Mouse (Mus musculus) naive thymus-derived CD4-positive, alpha-beta T cell, adult 5 months (primary cell): Measurements from ENCODE around the gene Homer2. TPM values are rescaled to one million over a fixed set of nuclear protein-coding genes. Genes with fewer than 3 reads are reported as not detected.

Experiments
- polyA plus RNA-seq: library from polyadenylated mRNA; unstranded; fragments of 100-300 nt; shearing (Covaris generic); gene quantifications from one replicate; pipeline ENCODE4 v1.2.1, GENCODE M21; 2017

Homer2 gene
- polyA plus RNA-seq = 0.05 TPM

GRCm38 (mm10) chr7:81707471-81708140 lies at the start of gene Homer2:
Gene Homer2 (minus strand): TSS chr7:81707527.

DNA sequence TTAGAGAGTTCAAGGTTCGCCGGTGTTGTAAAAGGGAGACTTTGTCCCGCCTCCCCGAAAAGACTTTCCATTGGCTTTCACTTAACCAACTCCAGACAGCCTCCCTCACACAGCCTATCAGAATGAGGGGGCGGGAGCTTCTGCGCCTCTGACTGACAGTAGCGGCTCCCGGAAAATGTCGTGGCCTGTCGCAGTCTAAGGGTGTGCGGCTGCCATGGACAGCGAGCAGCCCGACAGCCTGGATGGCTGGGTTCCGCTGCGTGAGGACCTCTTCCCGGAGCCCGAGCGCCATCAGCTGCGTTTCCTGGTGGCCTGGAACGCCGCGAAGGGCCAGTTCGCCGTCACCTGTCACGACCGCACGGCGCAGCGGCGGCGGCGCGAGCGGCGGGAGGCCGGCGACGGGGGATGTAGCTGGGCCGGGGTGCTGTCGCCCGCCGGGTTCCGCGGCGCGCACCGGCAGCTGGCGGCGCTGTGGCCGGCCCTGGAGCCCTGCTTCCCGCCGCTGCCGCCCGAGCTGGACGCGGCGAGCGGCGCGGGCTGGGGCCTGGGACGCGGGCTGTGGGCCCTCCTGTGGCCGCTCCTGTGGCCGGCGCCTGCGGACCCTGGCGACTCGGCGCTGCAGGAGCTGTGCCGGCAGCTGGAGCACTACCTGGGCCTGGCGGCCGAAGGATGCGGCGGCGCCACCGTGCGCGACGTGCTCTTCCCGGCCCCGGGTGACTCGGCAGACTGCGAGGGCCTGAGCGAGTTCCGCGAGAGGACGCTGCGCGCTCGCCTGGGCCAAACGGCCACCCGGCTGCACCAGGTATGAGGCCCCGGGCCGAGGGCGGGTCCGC lies 136.0 kb downstream of the Homer2 start, which contains the start of gene Whamm:
Gene Whamm, plus strand, starts transcription at position 159 of the 833 bp plus-strand sequence.

GRCm38 (mm10) chr7:81566892-81567291 lies 140.4 kb downstream of the Homer2 start, which contains the start of gene Fsd2:
Gene Fsd2 (minus strand): TSS chr7:81566944.

Other genes starting within 250 kb of the Homer2 start
- gene Ap3b2, start 213.6 kb downstream of the Homer2 start, polyA plus RNA-seq = not detected
- not detected for gene BC048679, start 209.2 kb downstream of the Homer2 start, polyA plus RNA-seq
- 1.00 TPM for gene Fsd2, start 140.6 kb downstream of the Homer2 start, polyA plus RNA-seq
- gene Whamm, start 136.3 kb downstream of the Homer2 start, polyA plus RNA-seq = 45.9 TPM
- gene Ramac, start 55.4 kb upstream of the Homer2 start, polyA plus RNA-seq = 157 TPM
- 40.9 TPM for gene 3110040N11Rik, start 82.0 kb upstream of the Homer2 start, polyA plus RNA-seq
- gene Btbd1, start 121.9 kb upstream of the Homer2 start, polyA plus RNA-seq = 99.8 TPM
- not detected for gene Gm10160, start 148.3 kb upstream of the Homer2 start, polyA plus RNA-seq
- gene Tm6sf1, start 151.5 kb upstream of the Homer2 start, polyA plus RNA-seq = 16.5 TPM
- 11.1 TPM for gene Hdgfl3, start 226.9 kb upstream of the Homer2 start, polyA plus RNA-seq